ENCODE assay signal across 34 mouse cellular contexts in the genomic region with DNA sequence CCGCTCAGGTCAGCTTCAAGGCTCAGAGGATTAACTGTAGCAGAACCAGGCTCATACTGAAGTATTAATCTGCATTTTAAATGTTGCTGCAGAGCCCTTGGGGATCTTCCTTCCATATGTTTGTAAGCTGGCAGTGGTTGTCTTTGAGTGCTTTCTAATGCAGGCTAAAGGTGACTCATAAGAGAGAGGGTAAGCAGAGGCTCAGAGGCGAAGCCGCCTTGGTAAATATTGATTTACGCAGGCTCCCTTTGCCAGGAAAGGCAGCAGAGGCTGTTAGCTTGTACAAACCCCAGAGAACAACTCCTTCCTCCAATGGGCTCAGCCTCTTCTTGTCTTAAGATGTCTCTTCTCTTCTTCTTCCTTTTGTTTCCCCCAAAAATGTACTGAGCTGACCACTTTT. TPM values are rescaled to one million over a fixed set of nuclear protein-coding genes. Genes with fewer than 3 reads are reported as not detected.
DNase-seq lines count a peak whose midpoint lies in the region; ATAC-seq and TF ChIP-seq lines count a peak whose summit lies in the region.
"Had no signal": no experiment of that assay in that cellular context is flagged by ENCODE, and none has a peak within 500 bp of the region (broad histone marks: within the 10 kb centered on the region; RNA-seq: fewer than 3 reads in every experiment).

No protein-coding gene starts in this region.

- H3K9ac ChIP-seq in midbrain, embryonic 11.5 days (ENCODE audit: low read length) = no peak overlapping the region
- H3K9ac ChIP-seq in midbrain, postnatal 0 days (replicated peaks; ENCODE audit: low read length, poor library complexity, severe bottlenecking) = no peak overlapping the region
- H3K9ac ChIP-seq in midbrain, embryonic 13.5 days (replicated peaks) = no peak overlapping the region
- H3K9ac ChIP-seq in midbrain, embryonic 16.5 days (ENCODE audit: low read depth, low read length) = no peak overlapping the region
- H3K9ac ChIP-seq: embryonic facial prominence, embryonic 12.5 days; forebrain, embryonic 15.5 days; heart, embryonic 13.5 days; hindbrain, embryonic 15.5 days; liver, embryonic 14.5 days; lung, embryonic 15.5 days had no signal

- H3K4me3 ChIP-seq in midbrain, embryonic 11.5 days (ENCODE audit: low read depth, low read length) = no peak overlapping the region
- H3K4me3 ChIP-seq in midbrain, postnatal 0 days (ENCODE audit: low read depth, low read length) = no peak overlapping the region
- H3K4me3 ChIP-seq in midbrain, embryonic 13.5 days (replicated peaks) = no peak overlapping the region
- H3K4me3 ChIP-seq in midbrain, embryonic 16.5 days (ENCODE audit: low read depth, low read length) = no peak overlapping the region
- H3K4me3 ChIP-seq: embryonic facial prominence, embryonic 12.5 days; forebrain, embryonic 15.5 days; gastrocnemius, adult 2 months; heart, embryonic 13.5 days; hindbrain, embryonic 10.5 days; hindbrain, embryonic 15.5 days; lung, embryonic 15.5 days had no signal

- no peaks in the 10 kb centered on the region for H3K27me3 ChIP-seq in midbrain, embryonic 11.5 days (ENCODE audit: control insufficient read depth, insufficient read depth, low read length)
- H3K27me3 ChIP-seq in midbrain, postnatal 0 days (ENCODE audit: insufficient read depth, low read length) = no peaks in the 10 kb centered on the region
- H3K27me3 ChIP-seq in midbrain, embryonic 13.5 days = peaks cover 36% of the 10 kb centered on the region
- H3K27me3 ChIP-seq in midbrain, embryonic 16.5 days (ENCODE audit: control insufficient read depth, insufficient read depth, low read depth, low read length) = peaks cover 12% of the 10 kb centered on the region
- H3K27me3 ChIP-seq: embryonic facial prominence, embryonic 12.5 days had no signal

- no peaks in the 10 kb centered on the region for H3K9me3 ChIP-seq in midbrain, embryonic 11.5 days (ENCODE audit: control insufficient read depth, low read length)
- H3K9me3 ChIP-seq in midbrain, postnatal 0 days (ENCODE audit: low read length) = no peaks in the 10 kb centered on the region
- no peaks in the 10 kb centered on the region for H3K9me3 ChIP-seq in midbrain, embryonic 13.5 days
- no peaks in the 10 kb centered on the region for H3K9me3 ChIP-seq in midbrain, embryonic 16.5 days (replicated peaks; ENCODE audit: control insufficient read depth, low read length, poor library complexity, severe bottlenecking)
- H3K9me3 ChIP-seq: embryonic facial prominence, embryonic 12.5 days; forebrain, embryonic 15.5 days; heart, embryonic 13.5 days; hindbrain, embryonic 10.5 days; hindbrain, embryonic 15.5 days; lung, embryonic 15.5 days had no signal

- ATAC-seq in midbrain, embryonic 11.5 days (ENCODE audit: low FRiP score) = peak; percentile 64; the same call in 1 of the 2 replicates
- no peak for ATAC-seq in midbrain, postnatal 0 days (ENCODE audit: low FRiP score)
- peak; percentile 58; the same call in 1 of the 2 replicates for ATAC-seq in midbrain, embryonic 13.5 days
- no peak for ATAC-seq in midbrain, embryonic 16.5 days
- ATAC-seq: forebrain, embryonic 15.5 days; inflammation-experienced regulatory T-cells, adult 6 months had no signal

- H3K4me2 ChIP-seq in midbrain, embryonic 11.5 days = no peak overlapping the region
- no peak overlapping the region for H3K4me2 ChIP-seq in midbrain, postnatal 0 days (ENCODE audit: low read depth, low read length, poor library complexity, severe bottlenecking)
- no peak overlapping the region for H3K4me2 ChIP-seq in midbrain, embryonic 13.5 days (replicated peaks)
- no peak overlapping the region for H3K4me2 ChIP-seq in midbrain, embryonic 16.5 days (ENCODE audit: low read length)
- H3K4me2 ChIP-seq: embryonic facial prominence, embryonic 12.5 days; forebrain, embryonic 15.5 days; heart, embryonic 13.5 days; hindbrain, embryonic 15.5 days; lung, embryonic 15.5 days had no signal

- DNase-seq in midbrain, embryonic 11.5 days (ENCODE audit: low spot score, missing footprints) = no peak
- no peak for DNase-seq in midbrain, postnatal 0 days (ENCODE audit: low spot score)
- DNase-seq in yolk sac, embryonic 10.5 days (ENCODE audit: low spot score) = peak; percentile 19
- DNase-seq in c-Kit-positive CD71-positive TER-119-positive erythroid progenitor cells, embryonic 14.5 days (ENCODE audit: low spot score) = no peak
- no peak for DNase-seq in embryo, embryonic 11 days
- DNase-seq: adrenal gland, postnatal 25 days; B cell, adult 2 months; cerebellum, adult 8-10 months; cerebellum, postnatal 25 days; gastrocnemius, adult 2 months; gastrocnemius, postnatal 36 days; heart, postnatal 10 days; kidney, adult 11 months; kidney, postnatal 14 days; liver; right cerebral cortex, adult 18-20 months; spleen, adult 18-20 months had no signal

- H3K27ac ChIP-seq in midbrain, embryonic 11.5 days (ENCODE audit: low read depth, low read length) = no peak overlapping the region
- no peak overlapping the region for H3K27ac ChIP-seq in midbrain, postnatal 0 days (ENCODE audit: low read depth, low read length)
- peak overlapping the region; percentile 32 for H3K27ac ChIP-seq in midbrain, embryonic 13.5 days
- H3K27ac ChIP-seq in midbrain, embryonic 16.5 days (ENCODE audit: low read length) = peak overlapping the region; percentile 42; the same call in 1 of the 2 replicates
- H3K27ac ChIP-seq: embryonic facial prominence, embryonic 12.5 days; forebrain, embryonic 15.5 days; gastrocnemius, adult 2 months; heart, embryonic 13.5 days; hindbrain, embryonic 10.5 days; hindbrain, embryonic 15.5 days; liver, embryonic 14.5 days; lung, embryonic 15.5 days had no signal

- no peaks in the 10 kb centered on the region for H3K36me3 ChIP-seq in midbrain, embryonic 11.5 days (ENCODE audit: control insufficient read depth, insufficient read depth, low read length)
- no peaks in the 10 kb centered on the region for H3K36me3 ChIP-seq in midbrain, postnatal 0 days (ENCODE audit: insufficient read depth, low read length)
- no peaks in the 10 kb centered on the region for H3K36me3 ChIP-seq in midbrain, embryonic 13.5 days
- no peaks in the 10 kb centered on the region for H3K36me3 ChIP-seq in midbrain, embryonic 16.5 days (ENCODE audit: control insufficient read depth, insufficient read depth, low read length)
- H3K36me3 ChIP-seq: embryonic facial prominence, embryonic 12.5 days; forebrain, embryonic 15.5 days; heart, embryonic 13.5 days; hindbrain, embryonic 10.5 days; hindbrain, embryonic 15.5 days; lung, embryonic 15.5 days had no signal

- no peak for TF ChIP-seq CTCF in midbrain, postnatal 0 days (IDR thresholded peaks at IDR 0.05)

- WGBS in midbrain, embryonic 11.5 days = 65% methylated on average over 4 of the region's 4 CpGs
- 36% methylated on average over 4 of the region's 4 CpGs for WGBS in midbrain, postnatal 0 days
- WGBS in midbrain, embryonic 13.5 days = 36% methylated on average over 4 of the region's 4 CpGs
- 34% methylated on average over 4 of the region's 4 CpGs for WGBS in midbrain, embryonic 16.5 days

- peaks cover 3% of the 10 kb centered on the region; the same call in 1 of the 2 replicates for H3K4me1 ChIP-seq in midbrain, embryonic 11.5 days (ENCODE audit: control insufficient read depth, insufficient read depth, low read length)
- H3K4me1 ChIP-seq in midbrain, postnatal 0 days (ENCODE audit: insufficient read depth, low read length) = 0 out of 2 replicates have a peak, but pooled peaks cover 2% of the 10 kb centered on the region
- H3K4me1 ChIP-seq in midbrain, embryonic 13.5 days (replicated peaks) = peaks cover 14% of the 10 kb centered on the region
- peaks cover 4% of the 10 kb centered on the region for H3K4me1 ChIP-seq in midbrain, embryonic 16.5 days (ENCODE audit: control insufficient read depth, insufficient read depth, low read length)
- H3K4me1 ChIP-seq: embryonic facial prominence, embryonic 12.5 days; forebrain, embryonic 15.5 days; heart, embryonic 13.5 days; lung, embryonic 15.5 days had no signal

RNA-seq across cellular contexts. Expression of a gene that starts 36.5 kb away (rescaled TPM):
- 0.15 and 0.28 TPM in 2 replicates for polyA plus RNA-seq in midbrain, embryonic 11.5 days (2014; fragmentation: Nextera tagmentation; extraction: Ambion mirVana)
- total RNA-seq in midbrain, postnatal 0 days (2014; rRNA removed) = 8.8 and 16.9 TPM in 2 replicates
- polyA plus RNA-seq in midbrain, postnatal 0 days (2015; fragmentation: Nextera tagmentation; extraction: Ambion mirVana) = 2.1 and 3.1 TPM in 2 replicates
- 0.63 and 0.82 TPM in 2 replicates for polyA plus RNA-seq in midbrain, embryonic 13.5 days (2015; fragmentation: Nextera tagmentation; extraction: Ambion mirVana)
- 2.3 and 2.8 TPM in 2 replicates for polyA plus RNA-seq in midbrain, embryonic 16.5 days (2015; fragmentation: Nextera tagmentation; extraction: Ambion mirVana)
- total RNA-seq: adrenal gland, adult 18-20 months; adrenal gland, postnatal 25 days; gastrocnemius, adult 2 months; gastrocnemius, postnatal 36 days; heart, adult 8-10 months; megakaryocyte, adult 5-6 weeks; monocyte, adult 5-6 weeks; neutrophil, adult 5-6 weeks had no signal
- polyA plus RNA-seq: heart, embryonic 13.5 days; inflammation-experienced regulatory T-cells, adult 6 months; liver, embryonic 14.5 days had no signal

RNA-seq across cellular contexts. Expression of a gene that starts 52.4 kb away (rescaled TPM):
- polyA plus RNA-seq in midbrain, embryonic 11.5 days (2014; fragmentation: Nextera tagmentation; extraction: Ambion mirVana) = 0.81 and 0.96 TPM in 2 replicates
- 0.44 TPM in 1 of 2 replicates, not detected in the other for total RNA-seq in midbrain, postnatal 0 days (2014; rRNA removed)
- polyA plus RNA-seq in midbrain, postnatal 0 days (2015; fragmentation: Nextera tagmentation; extraction: Ambion mirVana) = 0.54 and 0.57 TPM in 2 replicates
- 0.66 and 0.73 TPM in 2 replicates for polyA plus RNA-seq in midbrain, embryonic 13.5 days (2015; fragmentation: Nextera tagmentation; extraction: Ambion mirVana)
- polyA plus RNA-seq in midbrain, embryonic 16.5 days (2015; fragmentation: Nextera tagmentation; extraction: Ambion mirVana) = 0.25 and 0.30 TPM in 2 replicates
- total RNA-seq: gastrocnemius, adult 2 months; gastrocnemius, postnatal 36 days; heart, postnatal 10 days; layer of hippocampus, postnatal 10 days; megakaryocyte, adult 5-6 weeks; monocyte, adult 5-6 weeks; neutrophil, adult 5-6 weeks had no signal
- polyA plus RNA-seq: inflammation-experienced regulatory T-cells, adult 6 months; urinary bladder, adult 2 months had no signal

Comparison
In these comparisons a context has a peak if more than half of its experiments do, and no peak if none do; other contexts are left out.
1. ATAC-seq: peak in midbrain, embryonic 11.5 days (single experiment) and midbrain, embryonic 13.5 days (single experiment); none in midbrain, postnatal 0 days (single experiment) and midbrain, embryonic 16.5 days (single experiment).
2. H3K27ac ChIP-seq: peak in midbrain, embryonic 13.5 days (single experiment) and midbrain, embryonic 16.5 days (single experiment); none in midbrain, embryonic 11.5 days (single experiment) and midbrain, postnatal 0 days (single experiment).